Mouse (Mus musculus) forebrain, embryonic 12.5 days (tissue): Measurements from ENCODE around the gene Grip1. TPM values are rescaled to one million over a fixed set of nuclear protein-coding genes. Genes with fewer than 3 reads are reported as not detected.

ENCODE experiments used
- ATAC-seq: fragments of 200-750 bp; cut with Nextera tagmentation; 2 replicates; pipeline ENCODE4 v1.8.0; 2017; ENCODE audit warnings: moderate TSS enrichment; ENCODE audit not compliant: low FRiP score
- H3K27ac ChIP-seq: fragments of 300-500 bp; sonication (generic); 2 replicates; pipeline ENCODE4 v1.5.1; 2016; ENCODE audit warnings: mild to moderate bottlenecking
- H3K27me3 ChIP-seq: fragments of 300-500 bp; sonication (generic); 2 replicates; pipeline ENCODE4 v1.6.1; 2016; ENCODE audit warnings: mild to moderate bottlenecking
- H3K36me3 ChIP-seq: fragments of 300-500 bp; sonication (generic); replicated peaks from 2 replicates; pipeline ENCODE4 v1.6.1; 2016; ENCODE audit warnings: mild to moderate bottlenecking
- H3K4me1 ChIP-seq: fragments of 300-500 bp; sonication (generic); 2 replicates; pipeline ENCODE4 v1.6.1; 2016
- H3K4me2 ChIP-seq: fragments of 300-500 bp; sonication (generic); 2 replicates; pipeline ENCODE4 v1.6.1; 2016; ENCODE audit warnings: mild to moderate bottlenecking, moderate library complexity
- H3K4me3 ChIP-seq: fragments of 300-500 bp; sonication (generic); replicated peaks from 2 replicates; pipeline ENCODE4 v1.5.1; 2016; ENCODE audit warnings: mild to moderate bottlenecking
- H3K9ac ChIP-seq: fragments of 300-500 bp; sonication (generic); 2 replicates; pipeline ENCODE4 v1.6.1; 2016; ENCODE audit warnings: mild to moderate bottlenecking
- H3K9me3 ChIP-seq: fragments of 300-500 bp; sonication (generic); 2 replicates; pipeline ENCODE4 v1.6.1; 2016
- WGBS: fragments of 180-500 bp; shearing (Covaris S2); methylation state at CpG from one replicate; pipeline ENCODE4 v1.1.7; 2016; 5-methylcytosine and 5-hydroxymethylcytosine counted together
- polyA plus RNA-seq: library from polyadenylated mRNA; unstranded; fragments of >200 nt; fragmentation: Nextera tagmentation; extraction: Ambion mirVana; gene quantifications from 2 replicates; pipeline ENCODE4 v1.2.1, GENCODE M21; 2016

The Grip1 gene
- polyA plus RNA-seq, 1 experiment from 2014 or later, result 12.5 TPM

GRCm38 (mm10) chr10:119692284-119692890, 238.8 kb downstream of the Grip1 start:
- Histone ChIP-seq H3K9me3 (no peaks in the 10 kb centered on the region), H3K27ac (peak overlapping the region; percentile 85), H3K9ac (peak overlapping the region; percentile 54), H3K36me3 (no peaks in the 10 kb centered on the region), H3K4me3 (peak overlapping the region; percentile 49), H3K4me1 (peaks cover 42% of the 10 kb centered on the region), H3K4me2 (peak overlapping the region; percentile 70), H3K27me3 (0 out of 2 replicates have a peak, but pooled peaks cover 4% of the 10 kb centered on the region)
- 2% methylated on average over 26 of the region's 26 CpGs for WGBS
- ATAC-seq, result peak; percentile 69

- H3K27ac ChIP-seq, result 0 out of 2 replicates have a peak overlapping the region, but pooled peaks have one; percentile 19
- WGBS, result 48% methylated on average over 5 of the region's 5 CpGs
- 0 out of 2 replicates have a peak, but pooled peaks cover 4% of the 10 kb centered on the region for H3K27me3 ChIP-seq
- peak overlapping the region; percentile 49 for H3K4me3 ChIP-seq
- H3K9me3 ChIP-seq, result no peaks in the 10 kb centered on the region
- H3K9ac ChIP-seq, result peak overlapping the region; percentile 54; the same call in 1 of the 2 replicates
- ATAC-seq, result no peak
- peaks cover 33% of the 10 kb centered on the region for H3K4me1 ChIP-seq
- peak overlapping the region; percentile 70 for H3K4me2 ChIP-seq
- no peaks in the 10 kb centered on the region for H3K36me3 ChIP-seq
Measured at GRCm38 (mm10) chr10:119693400-119693799, 239.8 kb downstream of the Grip1 start.

- no peak overlapping the region for H3K4me3 ChIP-seq
- H3K9me3 ChIP-seq, result no peaks in the 10 kb centered on the region
- no peaks in the 10 kb centered on the region for H3K27me3 ChIP-seq
- ATAC-seq, result no peak
- no peak overlapping the region for H3K9ac ChIP-seq
- peaks cover 14% of the 10 kb centered on the region for H3K4me1 ChIP-seq
- H3K27ac ChIP-seq, result no peak overlapping the region
- WGBS, result 78% methylated on average over 9 of the region's 9 CpGs
- H3K4me2 ChIP-seq, result no peak overlapping the region
- H3K36me3 ChIP-seq, result no peaks in the 10 kb centered on the region
Measured at GRCm38 (mm10) chr10:119697257-119697798, 243.7 kb downstream of the Grip1 start.

- H3K4me3 ChIP-seq, result no peak overlapping the region
- H3K9me3 ChIP-seq, result no peaks in the 10 kb centered on the region
- H3K9ac ChIP-seq, result no peak overlapping the region
- no peaks in the 10 kb centered on the region for H3K4me1 ChIP-seq
- no peaks in the 10 kb centered on the region for H3K27me3 ChIP-seq
- H3K4me2 ChIP-seq, result no peak overlapping the region
- no peak overlapping the region for H3K27ac ChIP-seq
- ATAC-seq, result no peak
- WGBS, result 65% methylated on average over 4 of the region's 4 CpGs
- H3K36me3 ChIP-seq, result no peaks in the 10 kb centered on the region
Measured at GRCm38 (mm10) chr10:119705348-119705747, 251.7 kb downstream of the Grip1 start.

GRCm38 (mm10) chr10:119706281-119706680, 252.7 kb downstream of the Grip1 start:
- no peaks in the 10 kb centered on the region for H3K27me3 ChIP-seq
- no peak overlapping the region for H3K9ac ChIP-seq
- 91% methylated on average over 4 of the region's 4 CpGs for WGBS
- no peak overlapping the region for H3K27ac ChIP-seq
- no peak overlapping the region for H3K4me2 ChIP-seq
- ATAC-seq, result no peak
- H3K36me3 ChIP-seq, result no peaks in the 10 kb centered on the region
- no peak overlapping the region for H3K4me3 ChIP-seq
- no peaks in the 10 kb centered on the region for H3K9me3 ChIP-seq
- no peaks in the 10 kb centered on the region for H3K4me1 ChIP-seq

GRCm38 (mm10) chr10:119706983-119707382, 253.4 kb downstream of the Grip1 start:
- Histone ChIP-seq H3K4me1 (no peaks in the 10 kb centered on the region), H3K9me3 (no peaks in the 10 kb centered on the region), H3K27me3 (no peaks in the 10 kb centered on the region), H3K4me2 (no peak overlapping the region), H3K36me3 (no peaks in the 10 kb centered on the region), H3K9ac (no peak overlapping the region), H3K27ac (no peak overlapping the region), H3K4me3 (no peak overlapping the region)
- no peak for ATAC-seq
- WGBS, result 91% methylated on average over 10 of the region's 10 CpGs

GRCm38 (mm10) chr10:119721887-119722286, 268.3 kb downstream of the Grip1 start:
- Histone ChIP-seq H3K36me3 (no peaks in the 10 kb centered on the region), H3K27ac (no peak overlapping the region), H3K4me1 (peaks cover 22% of the 10 kb centered on the region), H3K9me3 (no peaks in the 10 kb centered on the region), H3K9ac (no peak overlapping the region), H3K27me3 (no peaks in the 10 kb centered on the region), H3K4me3 (no peak overlapping the region), H3K4me2 (no peak overlapping the region)
- ATAC-seq, result no peak
- WGBS, result 67% methylated on average over 3 of the region's 3 CpGs

GRCm38 (mm10) chr10:119722471-119722870, 268.8 kb downstream of the Grip1 start:
- Histone ChIP-seq H3K9ac (no peak overlapping the region), H3K4me2 (no peak overlapping the region), H3K27ac (no peak overlapping the region), H3K4me3 (no peak overlapping the region), H3K36me3 (no peaks in the 10 kb centered on the region), H3K9me3 (no peaks in the 10 kb centered on the region), H3K4me1 (peaks cover 22% of the 10 kb centered on the region), H3K27me3 (no peaks in the 10 kb centered on the region)
- no peak for ATAC-seq
- 86% methylated on average over 2 of the region's 2 CpGs for WGBS

GRCm38 (mm10) chr10:119723671-119724070, 270.0 kb downstream of the Grip1 start:
- WGBS, result 81% methylated on average over 9 of the region's 9 CpGs
- Histone ChIP-seq H3K9ac (no peak overlapping the region), H3K4me1 (peaks cover 22% of the 10 kb centered on the region), H3K4me2 (no peak overlapping the region), H3K36me3 (no peaks in the 10 kb centered on the region), H3K27me3 (no peaks in the 10 kb centered on the region), H3K27ac (no peak overlapping the region), H3K9me3 (no peaks in the 10 kb centered on the region), H3K4me3 (no peak overlapping the region)
- no peak for ATAC-seq

GRCm38 (mm10) chr10:119725363-119725762, 271.7 kb downstream of the Grip1 start:
- 71% methylated on average over 5 of the region's 5 CpGs for WGBS
- Histone ChIP-seq H3K4me1 (peaks cover 29% of the 10 kb centered on the region), H3K9ac (no peak overlapping the region), H3K4me3 (no peak overlapping the region), H3K27ac (no peak overlapping the region), H3K9me3 (no peaks in the 10 kb centered on the region), H3K36me3 (no peaks in the 10 kb centered on the region), H3K4me2 (no peak overlapping the region), H3K27me3 (no peaks in the 10 kb centered on the region)
- ATAC-seq, result no peak

GRCm38 (mm10) chr10:119725966-119726365, 272.3 kb downstream of the Grip1 start:
- Histone ChIP-seq H3K36me3 (no peaks in the 10 kb centered on the region), H3K4me3 (no peak overlapping the region), H3K4me2 (no peak overlapping the region), H3K9ac (no peak overlapping the region), H3K27me3 (no peaks in the 10 kb centered on the region), H3K27ac (no peak overlapping the region), H3K9me3 (no peaks in the 10 kb centered on the region), H3K4me1 (peaks cover 29% of the 10 kb centered on the region)
- no peak for ATAC-seq
- WGBS, result 80% methylated on average over 7 of the region's 7 CpGs

- Histone ChIP-seq H3K4me2 (no peak overlapping the region), H3K4me1 (peaks cover 29% of the 10 kb centered on the region), H3K27ac (no peak overlapping the region), H3K9ac (no peak overlapping the region), H3K36me3 (no peaks in the 10 kb centered on the region), H3K27me3 (no peaks in the 10 kb centered on the region), H3K4me3 (no peak overlapping the region), H3K9me3 (no peaks in the 10 kb centered on the region)
- WGBS, result 92% methylated on average over 6 of the region's 6 CpGs
- no peak for ATAC-seq
Measured at GRCm38 (mm10) chr10:119726921-119727320, 273.3 kb downstream of the Grip1 start.

- Histone ChIP-seq H3K4me1 (peaks cover 12% of the 10 kb centered on the region), H3K27ac (no peak overlapping the region), H3K36me3 (no peaks in the 10 kb centered on the region), H3K27me3 (no peaks in the 10 kb centered on the region), H3K4me2 (no peak overlapping the region), H3K4me3 (no peak overlapping the region), H3K9ac (no peak overlapping the region), H3K9me3 (no peaks in the 10 kb centered on the region)
- 60% methylated on average over 5 of the region's 5 CpGs for WGBS
- ATAC-seq, result no peak
Measured at GRCm38 (mm10) chr10:119730206-119730605, 276.6 kb downstream of the Grip1 start.
